Mouse (Mus musculus): Measurements from ENCODE around the gene Arhgap10.

The Arhgap10 gene

GRCm38 (mm10) chr8:77227742-77228141 is 290.0 kb downstream of the Arhgap10 start:
- no peak for DNase-seq (ENCODE audit: low read depth, low spot score)

GRCm38 (mm10) chr8:77223123-77223522 is 294.6 kb downstream of the Arhgap10 start:
- DNase-seq (ENCODE audit: low read depth, low spot score) = no peak

- DNase-seq (ENCODE audit: low read depth, low spot score) = no peak
Observed at GRCm38 (mm10) chr8:77215191-77215590, 302.6 kb downstream of the Arhgap10 start.

- no peak for DNase-seq (ENCODE audit: low read depth, low spot score)
Observed at GRCm38 (mm10) chr8:77214665-77215064, 303.1 kb downstream of the Arhgap10 start.

GRCm38 (mm10) chr8:77213893-77214464 is 303.8 kb downstream of the Arhgap10 start:
- no peak for DNase-seq (ENCODE audit: low read depth, low spot score)

- no peak for DNase-seq (ENCODE audit: low read depth, low spot score)
Observed at GRCm38 (mm10) chr8:77209297-77209696, 308.5 kb downstream of the Arhgap10 start.

All from mesoderm, embryonic 11.5 days (tissue).